Mouse (Mus musculus) megakaryocyte-erythroid progenitor cell, adult 5-6 weeks (primary cell): ENCODE results near the gene Casp1. TPM values are rescaled to one million over a fixed set of nuclear protein-coding genes. Genes with fewer than 3 reads are reported as not detected.
A peak's percentile ranks its signal among the peaks of the same experiment; 100 is the strongest.

Source experiments
- ATAC-seq: replicated peaks from 2 replicates; pipeline ENCODE4 v1.8.0; 2016; ENCODE audit warnings: mild to moderate bottlenecking, inconsistent platforms; ENCODE audit not compliant: severe bottlenecking, poor library complexity, low FRiP score, low TSS enrichment
- total RNA-seq, 2 experiments: library from RNA; stranded (forward) in 1 of 2; stranded (reverse) in 1 of 2; fragments of 200-1000, 215-1000 nt in 1 of 2; fragments of >200 nt in 1 of 2; fragmentation: Nextera tagmentation in 1 of 2; gene quantifications; 2 replicates each; pipeline ENCODE4 v1.2.3; 2014 to 2017

Casp1 gene
- total RNA-seq (2014; fragmentation: Nextera tagmentation) = 3.1 and 3.3 TPM in 2 replicates
- total RNA-seq (2017) = 4.2 and 13.8 TPM in 2 replicates

GRCm38 (mm10) chr9:5298329-5299131, at the start of gene Casp1:
Gene Casp1, plus strand, starts transcription at chr9:5298517.
- peak; percentile 72 for ATAC-seq

DNA sequence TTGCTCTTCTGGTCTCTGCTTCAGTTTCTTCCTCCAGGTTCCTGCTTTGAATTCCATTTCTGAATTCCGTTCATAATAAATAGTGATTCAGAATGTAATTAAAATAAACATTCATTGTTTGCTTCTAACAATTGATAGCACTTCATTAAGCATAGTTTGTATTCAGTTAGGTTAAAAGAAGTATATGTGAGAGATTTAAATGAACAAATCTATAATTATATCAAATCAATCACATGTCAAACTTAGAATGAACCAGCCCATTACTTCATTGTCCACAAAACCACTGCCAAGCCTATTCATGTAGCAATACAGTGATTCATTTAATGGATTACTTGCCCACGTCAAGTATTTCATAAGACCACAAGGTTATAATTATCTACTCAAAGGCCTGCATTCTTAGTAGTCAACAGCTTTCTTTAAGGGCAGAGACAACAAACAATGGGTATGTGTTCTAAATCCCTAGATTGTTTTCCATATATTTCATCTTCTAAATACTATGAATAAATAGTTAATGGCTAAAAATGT, 34.3 kb upstream of the Casp1 start:
- no peak for ATAC-seq

DNA sequence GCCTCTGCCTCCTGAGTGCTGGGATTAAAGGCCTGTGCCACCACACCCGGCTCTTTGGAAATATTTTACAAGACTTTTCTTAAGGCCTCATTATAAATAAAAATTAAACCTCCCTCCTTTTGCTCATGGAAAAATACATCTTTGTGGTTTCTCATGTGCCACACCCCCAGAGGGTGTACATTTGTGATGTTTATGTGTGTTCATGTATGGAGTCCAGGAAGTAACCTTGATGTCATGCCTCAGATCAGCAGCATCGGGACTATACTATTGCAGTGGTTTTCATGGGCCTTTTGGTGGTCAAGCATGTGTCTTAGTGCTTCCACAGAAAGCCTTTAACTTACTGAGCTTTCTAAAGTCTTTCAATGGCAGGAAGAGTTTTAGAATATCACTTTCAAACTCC, 28.0 kb upstream of the Casp1 start:
- no peak for ATAC-seq

GRCm38 (mm10) chr9:5270884-5271283, 27.4 kb upstream of the Casp1 start:
- ATAC-seq = no peak

- ATAC-seq = no peak
Measured at GRCm38 (mm10) chr9:5271334-5271845, 26.9 kb upstream of the Casp1 start.

- no peak for ATAC-seq
Measured at GRCm38 (mm10) chr9:5286071-5286470, 12.2 kb upstream of the Casp1 start.

GRCm38 (mm10) chr9:5286597-5286996, 11.7 kb upstream of the Casp1 start:
- no peak for ATAC-seq

- ATAC-seq = no peak
Measured at GRCm38 (mm10) chr9:5296354-5297237, 1.7 kb upstream of the Casp1 start.

GRCm38 (mm10) chr9:5299132-5299381, 740 bp downstream of the Casp1 start:
- ATAC-seq = no peak; the same call in 1 of the 2 replicates

- ATAC-seq = peak; percentile 91
Measured at GRCm38 (mm10) chr9:5308561-5308960, 10.2 kb downstream of the Casp1 start, which contains the start of gene Casp4. Gene Casp4, plus strand, starts transcription at chr9:5308828.

DNA sequence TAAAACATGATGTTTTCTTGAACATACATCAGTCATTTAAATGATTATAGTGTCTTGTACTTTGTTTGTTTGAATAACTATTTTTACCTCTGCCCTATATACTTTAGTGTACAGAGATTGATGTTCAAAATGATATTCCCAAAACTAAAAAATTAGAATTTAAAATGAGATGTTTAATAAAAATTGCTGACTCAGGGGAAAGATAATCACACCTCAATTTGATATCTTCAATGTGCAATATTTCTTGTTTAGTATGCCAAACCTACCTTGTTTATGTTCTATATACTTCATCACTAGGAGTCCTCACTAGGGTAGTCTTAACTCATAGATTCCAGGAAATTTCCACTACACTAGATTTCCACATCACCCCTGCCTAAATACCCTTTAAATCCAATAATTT, 11.8 kb downstream of the Casp1 start:
- ATAC-seq = no peak

- ATAC-seq = no peak
Measured at GRCm38 (mm10) chr9:5311435-5311834, 13.1 kb downstream of the Casp1 start.

DNA sequence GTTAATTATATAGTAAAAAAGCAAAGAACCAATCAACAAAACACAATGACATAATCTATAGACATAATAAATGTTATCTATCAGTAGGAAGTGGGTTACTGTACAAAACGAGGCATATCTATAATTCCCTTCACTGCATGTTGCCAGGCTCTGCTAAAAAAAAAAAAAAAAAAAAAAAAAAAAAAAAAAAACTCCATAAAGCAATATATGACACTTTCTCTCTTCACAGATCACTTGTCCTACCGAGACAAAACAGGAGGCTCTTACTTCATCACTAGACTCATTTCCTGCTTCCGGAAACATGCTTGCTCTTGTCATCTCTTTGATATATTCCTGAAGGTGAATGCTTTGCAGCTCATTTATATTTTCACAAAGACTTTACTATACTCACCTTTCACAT, 29.9 kb downstream of the Casp1 start:
- no peak for ATAC-seq

DNA sequence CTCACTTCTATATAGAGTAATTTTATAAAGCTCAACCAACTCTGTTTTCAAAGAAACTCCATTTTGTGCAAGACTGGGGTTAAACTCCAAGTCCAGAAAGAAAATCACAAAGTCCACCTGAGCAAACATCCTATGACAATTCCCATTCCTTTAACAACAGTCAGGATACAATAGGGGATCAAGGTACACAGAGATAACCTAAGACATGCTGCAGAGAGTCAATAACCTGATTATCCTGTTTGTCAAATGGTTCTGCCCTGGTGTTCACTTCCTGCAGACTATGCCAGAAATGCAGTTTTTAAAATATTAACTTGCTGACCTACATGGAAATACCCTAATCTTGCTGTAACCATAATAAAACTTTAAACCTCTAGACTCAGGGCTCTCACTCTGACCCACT, 34.1 kb downstream of the Casp1 start:
- ATAC-seq = no peak

DNA sequence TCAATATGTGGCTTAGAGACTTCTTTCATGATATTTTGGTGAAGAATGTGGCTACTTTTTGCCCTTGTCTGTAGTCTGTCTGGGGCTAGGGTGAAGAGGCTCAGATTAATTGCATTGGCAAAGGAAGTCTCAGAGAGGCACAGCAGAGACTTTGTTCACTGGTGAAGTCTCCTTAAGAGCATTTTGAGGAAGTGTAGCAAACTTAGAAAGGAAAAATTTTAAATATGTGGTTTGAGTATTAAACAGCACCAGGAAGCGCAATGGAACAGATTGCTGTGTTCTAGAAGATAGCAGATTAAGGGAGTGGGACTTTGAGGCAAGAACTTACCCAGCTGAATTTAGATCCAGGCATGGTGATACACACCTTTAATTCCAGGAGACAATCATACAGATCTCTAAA, 35.1 kb downstream of the Casp1 start:
- no peak for ATAC-seq

- peak; percentile 97 for ATAC-seq
Measured at GRCm38 (mm10) chr9:5343092-5343491, 44.8 kb downstream of the Casp1 start.

GRCm38 (mm10) chr9:5344090-5344489, 45.8 kb downstream of the Casp1 start:
- no peak for ATAC-seq

- ATAC-seq = no peak
Measured at GRCm38 (mm10) chr9:5345291-5345898, 47.1 kb downstream of the Casp1 start, which contains the start of gene Casp12. Gene Casp12, plus strand, starts transcription at chr9:5345430.

DNA sequence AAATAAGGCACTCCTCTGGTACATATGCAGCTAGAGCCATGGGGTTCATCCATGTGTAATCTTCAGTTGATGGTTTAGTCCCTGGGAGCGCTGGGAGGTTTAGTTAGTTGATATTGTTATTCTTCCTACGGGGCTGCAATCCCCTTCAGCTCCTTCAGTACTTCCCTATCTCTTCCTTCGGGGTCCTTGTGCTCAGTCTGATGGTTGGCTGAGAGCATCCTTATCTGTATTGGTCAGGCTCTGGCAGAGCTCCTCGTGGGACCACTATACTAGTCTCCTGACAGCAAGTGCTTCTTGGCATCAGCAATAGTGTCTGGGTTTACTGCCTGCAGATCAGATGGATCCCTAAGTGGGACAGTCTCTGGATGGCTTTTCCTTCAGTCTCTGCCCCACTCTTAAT, 49.1 kb downstream of the Casp1 start:
- ATAC-seq = no peak

DNA sequence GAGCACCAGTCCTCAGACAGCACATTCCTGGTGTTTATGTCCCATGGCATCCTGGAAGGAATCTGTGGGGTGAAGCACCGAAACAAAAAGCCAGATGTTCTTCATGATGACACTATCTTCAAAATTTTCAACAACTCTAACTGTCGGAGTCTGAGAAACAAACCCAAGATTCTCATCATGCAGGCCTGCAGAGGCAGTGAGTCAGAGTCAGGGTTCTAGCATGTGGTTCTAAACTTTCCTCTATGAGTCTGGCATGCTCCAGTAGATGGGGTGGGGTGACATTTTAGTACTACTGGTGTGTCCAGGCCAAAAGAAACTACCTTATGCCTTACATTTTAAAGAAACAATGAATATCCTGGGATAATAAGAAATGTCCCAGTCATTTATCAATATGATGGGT, 55.4 kb downstream of the Casp1 start:
- ATAC-seq = no peak
